Mouse (Mus musculus) spleen, postnatal 36 days (tissue): Measurements from ENCODE around the gene Fcna.

ENCODE experiments used
- DNase-seq, 2 experiments: peaks; one replicate each; pipeline ENCODE4 v3.0.0; 2022; ENCODE audit warnings: low spot score in 2 of 2, mixed read lengths in 1 of 2

Gene Fcna

GRCm38 (mm10) chr2:25627811-25628210 lies at the start of gene Fcna:
Fcna (minus strand) TSS chr2:25628030.
- DNase-seq, result no peak

GRCm38 (mm10) chr2:25676486-25676885 lies 48.7 kb upstream of the Fcna start, which contains the start of gene Lcn6:
Lcn6 (plus strand) TSS chr2:25676786.
- no peak for DNase-seq

GRCm38 (mm10) chr2:25666516-25666915 lies 38.7 kb upstream of the Fcna start:
- no peak for DNase-seq

- no peak for DNase-seq
These were observed 36.3 kb upstream of the Fcna start for GRCm38 (mm10) chr2:25664125-25664524.

- DNase-seq, result peak in 1 of 2 experiments; percentile 14
These were observed 35.7 kb upstream of the Fcna start for GRCm38 (mm10) chr2:25663511-25663910.

GRCm38 (mm10) chr2:25661245-25661970 lies 33.6 kb upstream of the Fcna start:
- no peak for DNase-seq

GRCm38 (mm10) chr2:25660279-25660678 lies 32.4 kb upstream of the Fcna start:
- no peak for DNase-seq

- no peak for DNase-seq
These were observed 29.8 kb upstream of the Fcna start, which contains the start of gene Lcn5 for GRCm38 (mm10) chr2:25657652-25658051. Lcn5 (plus strand) TSS chr2:25657952.

- DNase-seq, result no peak
These were observed 29.4 kb upstream of the Fcna start for GRCm38 (mm10) chr2:25657246-25657645.

GRCm38 (mm10) chr2:25656691-25657090 lies 28.9 kb upstream of the Fcna start:
- DNase-seq, result no peak

- DNase-seq, result no peak
These were observed 26.7 kb upstream of the Fcna start for GRCm38 (mm10) chr2:25654502-25654901.

GRCm38 (mm10) chr2:25652902-25653301 lies 25.1 kb upstream of the Fcna start, which contains the start of gene Lcn8:
Lcn8 (plus strand) TSS chr2:25653120.
- no peak for DNase-seq

- no peak for DNase-seq
These were observed 12.1 kb upstream of the Fcna start for GRCm38 (mm10) chr2:25639890-25640289.

GRCm38 (mm10) chr2:25634046-25634445 lies 6.2 kb upstream of the Fcna start:
- DNase-seq, result no peak

GRCm38 (mm10) chr2:25633616-25634015 lies 5.8 kb upstream of the Fcna start:
- DNase-seq, result no peak

GRCm38 (mm10) chr2:25628738-25629137 lies 908 bp upstream of the Fcna start:
- peak in 1 of 2 experiments; percentile 11 for DNase-seq

- DNase-seq, result no peak
These were observed 1.8 kb downstream of the Fcna start for GRCm38 (mm10) chr2:25625986-25626385.

GRCm38 (mm10) chr2:25621229-25622200 lies 6.3 kb downstream of the Fcna start, which contains the start of gene Tmem141:
Tmem141 (minus strand) TSS chr2:25622005.
- peak; percentile 66 to 77 for DNase-seq

- no peak for DNase-seq
These were observed 7.0 kb downstream of the Fcna start for GRCm38 (mm10) chr2:25620852-25621228.

GRCm38 (mm10) chr2:25620386-25620785 lies 7.4 kb downstream of the Fcna start:
- DNase-seq, result peak in 1 of 2 experiments; percentile 7

- DNase-seq, result no peak
These were observed 10.3 kb downstream of the Fcna start, which contains the start of gene Ccdc183 for GRCm38 (mm10) chr2:25617578-25617977. Ccdc183 (minus strand) TSS chr2:25617678.

- DNase-seq, result no peak
These were observed 11.4 kb downstream of the Fcna start for GRCm38 (mm10) chr2:25616398-25616797.
